Mouse (Mus musculus) MEL (cell line): ENCODE data around the gene Adgb. TPM values are rescaled to one million over a fixed set of nuclear protein-coding genes. Genes with fewer than 3 reads are reported as not detected.

Source experiments
- DNase-seq: peaks from one replicate; pipeline ENCODE4 v3.0.0; 2011; ENCODE audit warnings: low read depth, low spot score
- H3K27ac ChIP-seq: 2 replicates; pipeline ENCODE4 v1.5.1; 2012; ENCODE audit warnings: low read depth, mild to moderate bottlenecking, control low read depth, low read length, moderate library complexity; ENCODE audit not compliant: control insufficient read depth
- H3K27me3 ChIP-seq, 2 experiments: fragments of 150-350 bp in 1 of 2; sonication (generic) in 1 of 2; 2 replicates each; pipeline ENCODE4 v1.6.1; 2012; ENCODE audit warnings: low read length in 2 of 2, mild to moderate bottlenecking in 2 of 2, improper control_type of control experiment in 1 of 2, moderate library complexity in 1 of 2; ENCODE audit not compliant: insufficient read depth in 2 of 2, control insufficient read depth in 1 of 2
- H3K36me3 ChIP-seq, 2 experiments: 2 replicates each; pipeline ENCODE4 v1.6.1; 2012 to 2014; ENCODE audit warnings: low read length in 2 of 2, improper control_type of control experiment in 1 of 2, inconsistent platforms in 1 of 2, mild to moderate bottlenecking in 1 of 2; ENCODE audit not compliant: insufficient read depth in 2 of 2, control insufficient read depth in 1 of 2
- H3K4me1 ChIP-seq, 2 experiments: fragments of 150-350 bp in 1 of 2; sonication (generic) in 1 of 2; 2 replicates each; pipeline ENCODE4 v1.6.1; 2012; ENCODE audit warnings: low read length in 2 of 2, improper control_type of control experiment in 1 of 2, mild to moderate bottlenecking in 1 of 2; ENCODE audit not compliant: insufficient read depth in 2 of 2, control insufficient read depth in 1 of 2
- H3K4me3 ChIP-seq, 2 experiments: fragments of 150-350 bp in 1 of 2; sonication (generic) in 1 of 2; 2 replicates each; pipeline ENCODE4 v1.5.1; 2012; ENCODE audit warnings: low read depth in 2 of 2, low read length in 2 of 2, mild to moderate bottlenecking in 2 of 2, moderate library complexity in 2 of 2, control low read depth in 1 of 2, improper control_type of control experiment in 1 of 2; ENCODE audit not compliant: control insufficient read depth in 1 of 2, insufficient read depth in 1 of 2
- H3K79me2 ChIP-seq: 2 replicates; pipeline ENCODE4 v1.6.1; 2012; ENCODE audit warnings: mild to moderate bottlenecking, low read length, moderate library complexity; ENCODE audit not compliant: control insufficient read depth, poor library complexity, insufficient read depth
- H3K9ac ChIP-seq: 2 replicates; pipeline ENCODE4 v1.6.1; 2012; ENCODE audit warnings: low read depth, mild to moderate bottlenecking, control low read depth, low read length, moderate library complexity; ENCODE audit not compliant: control insufficient read depth, poor library complexity, severe bottlenecking
- H3K9me3 ChIP-seq: fragments of 150-350 bp; sonication (generic); replicated peaks from 2 replicates; pipeline ENCODE4 v1.6.1; 2012; ENCODE audit warnings: mild to moderate bottlenecking, low read length, improper control_type of control experiment, moderate library complexity; ENCODE audit not compliant: insufficient read depth
- CHD2 ChIP-seq: IDR thresholded peaks from 2 replicates; pipeline ENCODE4 v1.6.1; 2011; ENCODE audit warnings: low read length, improper control_type of control experiment
- CTCF ChIP-seq, 3 experiments: IDR thresholded peaks in 2 of 3; conservative IDR thresholded peaks in 1 of 3; 2 replicates each; pipeline ENCODE4 v1.5.1; 2011 to 2012; ENCODE audit warnings: low read length in 3 of 3, low read depth in 2 of 3, mild to moderate bottlenecking in 2 of 3, improper control_type of control experiment in 1 of 3, inconsistent platforms in 1 of 3, mixed read lengths in 1 of 3, moderate library complexity in 1 of 3; ENCODE audit not compliant: control insufficient read depth in 1 of 3, insufficient read depth in 1 of 3, poor library complexity in 1 of 3, severe bottlenecking in 1 of 3
- ELF1 ChIP-seq: IDR thresholded peaks from 2 replicates; pipeline ENCODE4 v1.6.1; 2014; ENCODE audit warnings: low read depth, mild to moderate bottlenecking, inconsistent platforms, low read length, improper control_type of control experiment, moderate library complexity
- EP300 ChIP-seq, 2 experiments: IDR thresholded peaks; 2 replicates each; pipeline ENCODE4 v1.6.1; 2011; ENCODE audit warnings: improper control_type of control experiment in 2 of 2, low read length in 2 of 2, low read depth in 1 of 2, mild to moderate bottlenecking in 1 of 2
- HCFC1 ChIP-seq: IDR thresholded peaks from 2 replicates; pipeline ENCODE4 v1.6.1; 2012; ENCODE audit warnings: low read depth, mild to moderate bottlenecking, inconsistent platforms, low read length, improper control_type of control experiment, moderate library complexity
- JUND ChIP-seq: IDR thresholded peaks from 2 replicates; pipeline ENCODE4 v1.6.1; 2011; ENCODE audit warnings: low read depth, mild to moderate bottlenecking, improper control_type of control experiment, low read length
- MAZ ChIP-seq: IDR thresholded peaks from 2 replicates; pipeline ENCODE4 v1.6.1; 2012; ENCODE audit warnings: low read depth, mild to moderate bottlenecking, inconsistent platforms, low read length, improper control_type of control experiment
- MYC ChIP-seq: IDR thresholded peaks from 2 replicates; pipeline ENCODE4 v1.6.1; 2011; ENCODE audit warnings: low read depth, mild to moderate bottlenecking, low read length, improper control_type of control experiment, moderate library complexity
- NELFE ChIP-seq: IDR thresholded peaks from 2 replicates; pipeline ENCODE4 v1.6.1; 2011; ENCODE audit warnings: low read depth, low read length, improper control_type of control experiment
- POLR2AphosphoS2 ChIP-seq: IDR thresholded peaks from 2 replicates; pipeline ENCODE4 v1.6.1; 2011; ENCODE audit warnings: low read length, improper control_type of control experiment
- POLR2AphosphoS5 ChIP-seq: IDR thresholded peaks from 2 replicates; pipeline ENCODE4 v1.6.1; 2012; ENCODE audit warnings: low read depth, borderline replicate concordance, mild to moderate bottlenecking, inconsistent platforms, low read length, moderate library complexity, mixed read lengths
- RCOR1 ChIP-seq: IDR thresholded peaks from 2 replicates; pipeline ENCODE4 v1.6.1; 2012; ENCODE audit warnings: low read depth, mild to moderate bottlenecking, inconsistent platforms, low read length, improper control_type of control experiment
- SIN3A ChIP-seq: IDR thresholded peaks from 2 replicates; pipeline ENCODE4 v1.6.1; 2012; ENCODE audit warnings: low read length, improper control_type of control experiment, inconsistent platforms
- TBP ChIP-seq: IDR thresholded peaks from 2 replicates; pipeline ENCODE4 v1.8.0; 2011; ENCODE audit warnings: low read depth, low read length, improper control_type of control experiment
- UBTF ChIP-seq: IDR thresholded peaks from 2 replicates; pipeline ENCODE4 v1.6.1; 2012; ENCODE audit warnings: low read depth, mild to moderate bottlenecking, inconsistent platforms, low read length, improper control_type of control experiment, moderate library complexity, borderline replicate concordance; ENCODE audit not compliant: insufficient read depth
- USF1 ChIP-seq: IDR thresholded peaks from 2 replicates; pipeline ENCODE4 v1.6.1; 2014; ENCODE audit warnings: low read depth, mild to moderate bottlenecking, inconsistent platforms, low read length, improper control_type of control experiment, moderate library complexity
- polyA plus RNA-seq, 2 experiments: library from polyadenylated mRNA; stranded (reverse) in 1 of 2; unstranded in 1 of 2; fragments of >175 nt in 1 of 2; fragments of >200 nt in 1 of 2; gene quantifications; 2 replicates each; pipeline versions ENCODE4 v1.2.1 to v1.2.4; 2012; ENCODE audit warnings: low replicate concordance in 2 of 2, low read depth in 1 of 2; ENCODE audit not compliant: insufficient read length in 2 of 2, insufficient read depth in 1 of 2, missing spikeins in 1 of 2
- total RNA-seq: library from RNA; depleted of rRNA; stranded (reverse); fragments of 300-350 nt; gene quantifications from 2 replicates; pipeline ENCODE4 v1.2.3, GENCODE M21; 2012

The Adgb gene
- total and polyA plus RNA-seq, 3 experiments, result not detected

DNA sequence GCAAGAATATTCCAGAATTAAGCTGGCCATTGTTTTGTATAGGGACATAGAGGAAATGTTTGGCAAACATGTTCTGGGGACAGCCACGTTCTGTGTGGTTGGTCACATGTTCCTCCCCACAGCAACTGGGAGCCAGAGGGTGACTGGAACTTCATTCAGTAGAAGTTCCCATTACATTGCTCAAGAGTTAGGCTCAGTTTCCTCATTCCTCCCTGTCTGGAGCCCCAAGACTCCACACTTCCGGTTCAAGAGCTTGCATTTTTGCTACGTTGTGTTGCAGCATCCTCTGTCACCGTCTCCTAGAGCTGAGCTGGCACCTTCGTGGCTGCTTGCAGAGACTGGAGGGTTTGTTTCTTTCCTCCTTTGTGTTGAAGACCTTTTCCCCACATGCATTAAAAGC, 15.1 kb downstream of the Adgb start:
- DNase-seq, result no peak
- TF ChIP-seq USF1 (no peak), CHD2 (no peak)
- H3K36me3 ChIP-seq, result no peaks in the 10 kb centered on the region
- H3K27me3 ChIP-seq, result no peaks in the 10 kb centered on the region
- no peaks in the 10 kb centered on the region for H3K9me3 ChIP-seq
- H3K9ac ChIP-seq, result no peak overlapping the region
- no peak overlapping the region for H3K27ac ChIP-seq
- no peaks in the 10 kb centered on the region for H3K4me1 ChIP-seq
- no peaks in the 10 kb centered on the region for H3K79me2 ChIP-seq
- no peak overlapping the region for H3K4me3 ChIP-seq

DNA sequence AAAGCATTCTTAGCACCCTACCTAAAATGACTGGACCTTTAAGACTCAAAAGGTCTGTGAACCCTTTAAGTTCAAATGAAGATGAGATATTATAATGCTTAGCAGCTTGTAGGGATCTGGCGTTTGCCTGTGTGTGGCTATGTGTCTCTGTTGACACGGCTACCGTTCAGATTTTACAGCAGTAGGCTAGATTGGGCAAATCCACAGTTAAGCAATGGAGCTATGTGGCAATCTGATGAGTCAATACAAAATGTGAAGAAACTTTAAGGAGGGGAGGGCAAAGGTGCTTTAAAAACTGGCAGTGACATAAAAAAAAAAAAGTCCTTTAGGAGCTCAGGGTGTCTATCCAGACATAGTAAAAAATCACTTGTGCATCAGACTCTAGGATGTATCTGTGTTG, 23.1 kb downstream of the Adgb start:
- no peak overlapping the region for H3K4me3 ChIP-seq
- H3K27ac ChIP-seq, result no peak overlapping the region
- no peak for TF ChIP-seq NELFE
- no peak for TF ChIP-seq JUND
- no peak for TF ChIP-seq MAZ
- no peak for TF ChIP-seq HCFC1
- TF ChIP-seq ELF1, result no peak
- no peak for TF ChIP-seq SIN3A
- no peak for TF ChIP-seq MYC
- TF ChIP-seq CTCF (IDR thresholded peaks at IDR 0.05 in 2 of 3, conservative IDR thresholded peaks at IDR 0.05 in 1 of 3; ENCODE audit: control insufficient read depth in 1 of 3, insufficient read depth in 1 of 3, low read depth in 2 of 3, low read length in 3 of 3, poor library complexity in 1 of 3, severe bottlenecking in 1 of 3), result no peak
- no peak for TF ChIP-seq RCOR1
- no peak for TF ChIP-seq TBP
- no peak for TF ChIP-seq POLR2AphosphoS2
- no peak for TF ChIP-seq POLR2AphosphoS5
- H3K9me3 ChIP-seq, result no peaks in the 10 kb centered on the region
- no peak for DNase-seq
- H3K27me3 ChIP-seq, result no peaks in the 10 kb centered on the region
- H3K36me3 ChIP-seq, result no peaks in the 10 kb centered on the region
- H3K9ac ChIP-seq, result no peak overlapping the region
- H3K79me2 ChIP-seq, result no peaks in the 10 kb centered on the region
- no peaks in the 10 kb centered on the region for H3K4me1 ChIP-seq

DNA sequence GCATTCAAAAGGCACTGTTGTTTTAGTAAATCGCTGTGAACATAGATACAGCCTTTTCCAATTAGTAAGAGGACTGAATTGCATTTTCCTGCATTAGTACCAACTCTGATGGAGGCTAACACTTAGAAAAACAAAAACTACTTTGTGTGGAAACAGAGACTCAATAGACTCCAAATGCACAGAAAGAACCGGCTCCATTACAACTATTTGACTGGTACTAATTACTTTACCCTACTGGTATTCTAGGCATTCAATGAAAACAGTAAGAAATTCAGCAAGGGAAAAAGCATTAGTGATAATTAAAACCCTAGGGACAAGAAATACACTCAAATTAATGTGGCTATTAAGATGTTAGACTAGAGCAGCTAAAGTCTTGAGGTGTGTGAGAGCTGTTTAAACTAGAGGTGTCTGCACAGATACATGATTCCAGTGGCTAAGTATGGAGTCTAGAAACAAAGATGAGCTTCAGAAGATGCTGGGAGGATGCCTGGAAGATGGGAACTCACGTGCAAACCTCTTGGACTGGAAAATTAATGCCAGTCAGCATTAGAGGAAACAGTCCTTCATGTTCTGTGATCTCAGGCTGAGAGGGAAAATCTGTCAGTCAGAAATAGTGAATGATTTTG, 27.2 kb downstream of the Adgb start:
- Histone ChIP-seq H3K79me2 (no peaks in the 10 kb centered on the region), H3K27ac (no peak overlapping the region), H3K4me1 (no peaks in the 10 kb centered on the region), H3K9ac (no peak overlapping the region), H3K4me3 (no peak overlapping the region), H3K36me3 (no peaks in the 10 kb centered on the region), H3K9me3 (no peaks in the 10 kb centered on the region), H3K27me3 (no peaks in the 10 kb centered on the region)
- no peak for TF ChIP-seq EP300 (IDR thresholded peaks at IDR 0.05; ENCODE audit: low read depth in 1 of 2, low read length in 2 of 2)
- no peak for TF ChIP-seq UBTF
- no peak for TF ChIP-seq JUND
- TF ChIP-seq RCOR1, result no peak
- no peak for TF ChIP-seq NELFE
- no peak for DNase-seq
